Mouse (Mus musculus): ENCODE results near the gene Elavl3.

Elavl3 gene

DNA sequence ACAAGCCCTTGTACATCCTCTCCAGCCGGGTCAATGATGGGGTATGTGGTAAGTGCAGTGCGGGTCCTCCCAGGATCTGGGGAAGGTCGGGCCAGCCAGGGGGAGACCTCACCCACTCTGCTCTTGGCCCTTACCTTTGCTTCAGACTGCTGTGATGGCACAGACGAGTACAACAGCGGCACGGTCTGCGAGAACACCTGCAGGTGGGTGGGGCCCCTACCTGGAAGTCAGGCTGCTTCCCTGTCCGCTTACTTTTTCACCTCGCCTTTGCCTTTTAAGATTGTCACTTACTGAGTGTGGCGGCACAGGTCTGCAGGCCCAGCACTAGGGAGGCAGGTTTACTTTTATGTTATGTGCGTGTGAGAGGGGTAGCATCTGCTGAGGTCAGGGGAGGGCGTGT lies 47.3 kb downstream of the Elavl3 start:
- DNase-seq (ENCODE audit: low read depth, low spot score), result no peak

DNA sequence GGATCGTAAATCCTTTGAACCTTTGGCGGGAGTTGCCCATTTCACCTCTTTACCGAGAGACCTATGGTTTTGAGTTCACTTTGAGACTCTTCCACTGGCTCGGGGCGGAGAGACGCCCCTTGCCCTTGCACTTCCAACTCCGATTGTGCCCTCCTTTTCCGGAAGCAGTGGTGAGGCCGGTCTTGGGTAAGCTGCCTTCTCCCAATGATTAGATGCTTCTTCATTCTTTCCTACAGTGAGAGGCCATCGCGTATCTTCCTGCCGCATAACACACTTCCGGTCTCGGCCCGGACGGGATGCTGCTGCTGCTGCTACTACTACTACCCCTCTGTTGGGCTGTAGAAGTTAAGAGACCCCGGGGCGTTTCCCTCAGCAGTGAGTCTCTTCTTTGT lies 48.7 kb downstream of the Elavl3 start:
- peak; percentile 66 for DNase-seq (ENCODE audit: low read depth, low spot score)

DNA sequence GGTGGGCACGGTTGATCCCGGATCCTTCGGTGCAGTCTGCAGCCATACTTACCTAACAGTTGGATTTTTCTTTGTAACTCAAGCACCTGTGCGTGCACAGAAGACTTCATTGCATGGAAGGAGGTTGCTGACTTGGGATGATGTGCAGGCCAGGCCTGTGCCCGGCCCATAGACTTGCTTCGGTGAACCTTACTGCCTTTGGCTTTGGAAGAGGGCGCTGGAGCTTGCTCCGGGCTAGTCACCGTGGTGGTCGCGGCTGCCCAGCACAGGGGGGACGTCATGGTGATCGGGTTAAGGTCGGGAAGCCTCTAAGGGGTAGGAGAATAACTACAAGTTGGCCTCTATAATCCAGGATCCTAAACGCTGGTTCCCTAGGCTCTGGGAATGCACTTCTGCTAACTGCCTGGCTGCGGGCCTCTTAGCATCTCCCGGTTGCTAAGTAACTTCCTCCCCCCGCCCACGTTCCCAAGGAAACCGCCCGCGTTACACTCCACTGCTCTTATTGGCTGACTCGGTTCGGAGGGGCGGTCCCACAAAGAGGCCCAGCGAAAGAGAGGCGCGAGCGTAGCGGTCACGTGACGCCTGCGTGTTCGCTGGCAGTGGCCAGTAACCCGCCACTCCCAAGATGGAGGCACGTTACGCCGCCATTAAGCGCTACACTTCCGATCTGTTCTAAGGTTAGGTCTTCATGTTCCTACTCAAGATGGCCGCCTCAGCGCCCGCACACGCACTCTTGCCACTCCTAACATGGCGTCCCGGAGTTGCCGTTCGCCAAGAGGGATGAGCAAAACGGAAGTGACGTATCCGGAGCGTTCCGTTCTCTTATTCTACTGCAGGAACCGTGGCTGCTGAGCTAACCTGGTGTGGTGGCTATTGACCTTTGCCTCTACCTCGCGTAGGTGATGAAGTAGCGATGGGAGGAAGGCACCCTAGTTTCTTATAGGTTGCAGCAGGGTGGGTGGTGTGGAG lies 49.3 kb downstream of the Elavl3 start, which contains the start of the genes Ccdc151 and Prkcsh:
Gene Ccdc151 (minus strand): TSS at position 441 of the 969 bp plus-strand sequence.
Gene Prkcsh (plus strand): TSS at position 613 of the 969 bp plus-strand sequence.
- DNase-seq (ENCODE audit: low read depth, low spot score), result peak; percentile 100

DNA sequence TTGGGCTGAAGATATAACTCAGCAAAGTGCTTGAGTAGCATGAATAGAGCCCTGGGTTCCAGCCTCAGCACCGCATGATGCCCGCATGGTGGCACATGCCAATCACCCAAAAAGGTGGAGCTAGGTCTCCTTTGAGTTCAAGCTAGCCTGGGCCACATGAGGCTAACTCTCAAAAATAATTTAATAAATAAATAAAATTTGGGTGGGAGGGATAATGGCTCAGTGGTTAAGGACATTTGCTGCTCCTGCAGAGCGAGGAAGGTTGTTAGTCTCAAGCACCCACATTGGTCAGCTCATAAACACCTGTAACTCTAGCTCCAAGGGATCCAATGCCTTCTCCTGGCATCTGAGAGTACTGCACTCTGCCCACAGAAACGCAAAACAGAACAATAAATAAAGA lies 50.2 kb downstream of the Elavl3 start:
- DNase-seq (ENCODE audit: low read depth, low spot score), result no peak

DNA sequence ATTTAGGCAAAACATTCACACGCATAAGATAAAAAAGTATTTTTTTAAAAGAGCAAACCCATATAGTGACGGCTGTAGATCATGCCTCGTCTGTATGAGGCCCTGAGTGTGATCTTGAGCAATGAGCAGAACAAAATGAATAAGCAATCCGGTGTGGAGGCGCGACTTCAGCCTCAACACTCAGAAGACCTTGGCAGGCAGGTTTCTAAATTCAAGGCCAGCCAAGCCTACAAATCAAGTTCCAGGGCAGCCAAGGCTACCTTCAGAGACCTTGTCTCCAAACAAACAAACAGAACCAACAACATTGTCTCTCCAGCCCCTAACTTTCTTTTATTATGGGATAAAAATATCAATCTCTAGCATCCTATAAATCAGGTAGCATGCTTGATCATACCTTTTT lies 51.5 kb downstream of the Elavl3 start:
- DNase-seq (ENCODE audit: low read depth, low spot score), result no peak

DNA sequence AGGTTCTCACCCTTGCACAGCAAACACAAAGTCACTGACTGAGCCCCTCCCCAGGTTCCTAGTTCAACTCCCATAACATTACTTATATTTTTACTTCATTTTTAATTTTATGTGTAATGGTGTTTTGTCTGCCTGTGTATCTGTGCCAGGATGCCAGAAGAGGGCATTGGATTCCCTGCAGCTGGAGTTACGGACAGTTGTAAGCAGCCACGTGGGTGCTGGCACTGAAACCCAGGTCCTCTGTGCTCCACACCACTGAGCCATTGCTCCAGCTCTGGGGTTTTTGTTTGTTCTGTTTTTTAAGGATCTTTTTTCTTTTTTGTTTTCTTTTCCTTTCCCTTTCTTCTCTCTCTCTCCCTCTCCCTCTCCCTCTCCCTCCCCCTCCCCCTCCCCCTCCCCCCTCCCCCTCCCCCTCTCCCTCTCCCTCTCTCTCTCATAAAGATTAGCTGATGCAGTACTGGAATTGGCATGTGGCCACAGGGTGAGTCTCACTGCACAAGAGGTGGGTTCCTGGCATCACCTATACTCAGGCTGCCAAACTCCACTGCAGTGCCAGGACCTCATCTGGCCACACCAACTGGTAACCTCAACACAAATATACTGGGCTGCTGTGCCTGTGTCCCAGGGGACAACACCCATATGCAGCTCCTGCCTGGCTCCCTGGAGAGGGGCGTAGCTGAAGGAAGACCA lies 55.5 kb downstream of the Elavl3 start:
- no peak for DNase-seq (ENCODE audit: low read depth, low spot score)

DNA sequence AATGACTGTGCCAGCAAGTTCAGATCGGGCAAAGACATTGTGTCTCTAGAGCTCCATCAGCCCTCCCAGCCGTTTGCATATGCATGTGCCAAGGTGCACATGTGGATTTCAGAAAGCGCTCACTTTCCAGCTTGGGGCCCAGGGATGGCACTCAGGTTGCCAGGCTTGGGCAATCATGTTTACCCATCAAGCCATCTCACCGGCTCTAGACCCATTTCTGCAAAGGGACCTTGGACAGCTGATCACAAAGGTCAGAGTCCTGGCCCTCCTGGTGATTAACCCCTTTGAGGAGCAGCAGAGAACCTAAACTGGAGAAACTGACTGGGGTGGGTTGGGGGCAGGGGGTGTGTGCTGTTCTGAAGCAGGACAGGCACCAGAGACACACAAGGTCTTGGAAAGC lies 59.6 kb downstream of the Elavl3 start:
- DNase-seq (ENCODE audit: low read depth, low spot score), result no peak

DNA sequence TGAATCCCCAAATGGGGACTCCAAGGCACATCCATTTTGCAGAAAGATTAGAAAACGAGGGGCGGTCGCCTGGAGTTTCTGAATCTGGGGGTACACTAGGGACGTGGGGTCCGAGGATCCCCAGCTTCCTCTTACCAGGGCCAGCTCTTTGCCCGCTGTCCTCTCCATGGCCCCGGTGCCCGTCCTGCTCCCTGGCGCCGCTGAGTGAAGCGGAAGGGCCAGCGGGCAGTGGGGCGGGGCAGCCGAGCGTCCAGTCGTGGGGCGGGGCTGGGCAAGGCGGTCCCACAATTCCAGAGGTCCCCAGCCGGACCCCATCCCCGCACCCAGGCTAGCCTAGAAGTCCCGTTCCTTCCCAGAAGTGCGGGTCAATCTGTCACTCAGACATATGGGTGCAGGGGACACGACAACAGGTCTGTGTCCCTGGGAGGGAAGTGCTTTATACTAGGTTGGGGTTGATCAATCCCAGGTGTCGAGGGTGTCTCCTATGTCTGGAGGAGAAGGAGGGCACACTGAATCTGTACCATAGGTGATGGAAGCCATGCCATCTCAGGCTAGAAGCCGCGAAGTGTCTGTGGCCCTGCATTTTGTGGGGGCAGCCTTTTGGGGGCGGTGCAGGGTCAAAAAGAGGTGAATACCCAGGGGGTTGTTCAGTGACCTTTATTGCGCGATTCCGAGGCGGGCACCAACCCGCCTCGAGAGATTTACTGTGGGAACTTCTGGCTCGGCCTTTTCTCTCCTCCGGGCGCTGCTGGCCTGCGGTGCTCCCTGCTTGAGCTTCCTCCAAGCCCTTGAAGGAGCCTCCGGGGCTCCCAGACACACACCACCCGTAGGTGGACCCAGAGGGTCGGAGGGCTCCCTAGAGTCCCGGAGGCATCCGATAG lies 62.4 kb downstream of the Elavl3 start, which contains the start of gene Rgl3:
Gene Rgl3 (minus strand): TSS at position 217 of the 881 bp plus-strand sequence.
- no peak for DNase-seq (ENCODE audit: low read depth, low spot score)

DNA sequence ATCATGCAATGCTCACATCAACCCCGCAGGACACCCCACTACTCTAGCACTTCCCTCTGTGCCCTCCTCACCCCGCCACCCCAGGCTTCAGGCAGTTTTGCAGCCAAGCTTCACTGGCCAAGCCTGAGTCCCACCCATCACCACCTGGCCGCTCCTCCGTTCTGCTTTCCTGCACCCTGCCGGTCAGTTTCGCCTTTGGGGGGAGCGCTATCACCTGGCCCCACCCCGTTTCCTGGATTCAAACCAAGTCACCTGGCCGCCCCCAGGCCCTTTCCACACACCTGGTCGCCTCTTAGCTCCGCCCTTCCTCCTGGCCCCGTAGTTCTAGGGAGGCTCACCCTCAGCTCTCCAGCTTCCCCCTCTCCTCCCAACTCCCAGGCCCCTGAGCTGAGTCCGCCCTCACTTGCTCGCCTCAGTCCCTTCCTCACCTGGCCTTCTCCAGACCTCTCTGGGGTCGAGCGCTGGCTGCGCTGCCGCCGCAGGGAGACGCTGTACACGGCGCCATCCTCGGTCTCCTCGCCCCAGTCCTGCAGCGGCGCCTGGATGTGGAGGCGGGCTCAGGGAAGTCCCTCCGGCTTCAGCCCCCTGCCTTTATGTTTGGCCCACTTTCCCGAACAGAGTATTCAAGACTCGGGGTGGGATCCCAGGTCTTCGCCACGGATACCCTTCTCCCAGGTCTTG lies 63.3 kb downstream of the Elavl3 start:
- DNase-seq (ENCODE audit: low read depth, low spot score), result peak; percentile 51

DNA sequence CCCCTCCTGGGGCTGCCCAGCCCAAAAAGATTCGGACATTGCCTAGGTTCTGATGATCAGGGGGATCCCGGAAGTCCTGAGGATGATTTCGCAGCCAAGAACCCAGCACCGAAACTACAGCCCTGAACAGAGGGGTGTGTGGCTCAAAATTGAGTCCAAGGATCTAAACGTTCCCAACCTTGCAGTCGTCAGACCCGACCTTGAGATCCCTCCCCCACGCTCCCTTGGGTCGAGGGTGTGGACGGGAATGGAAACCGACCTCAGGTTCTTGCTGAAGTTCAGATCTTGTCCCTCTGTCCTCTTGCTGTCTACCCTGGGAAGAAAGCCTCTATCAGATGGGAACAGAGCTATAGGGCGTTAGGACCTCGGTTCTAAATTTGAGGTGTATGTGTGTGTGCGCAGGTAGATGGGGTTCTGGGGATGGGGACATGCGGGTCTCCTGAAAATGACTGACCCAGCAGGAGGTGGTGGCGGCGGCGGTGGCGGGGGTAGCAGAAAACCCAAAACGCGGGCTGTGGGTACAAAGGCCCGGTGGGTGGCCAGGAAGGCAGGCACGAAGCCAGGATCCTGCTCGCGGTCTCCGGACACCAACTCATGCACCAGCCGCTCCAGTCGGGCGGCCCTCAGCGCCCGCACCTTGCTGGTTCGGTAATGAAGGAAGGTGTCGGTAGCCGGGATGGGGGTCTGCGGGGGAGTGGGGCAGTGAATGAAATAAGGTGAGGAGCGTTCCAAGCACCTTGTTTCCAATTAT lies 64.1 kb downstream of the Elavl3 start:
- DNase-seq (ENCODE audit: low read depth, low spot score), result no peak

DNA sequence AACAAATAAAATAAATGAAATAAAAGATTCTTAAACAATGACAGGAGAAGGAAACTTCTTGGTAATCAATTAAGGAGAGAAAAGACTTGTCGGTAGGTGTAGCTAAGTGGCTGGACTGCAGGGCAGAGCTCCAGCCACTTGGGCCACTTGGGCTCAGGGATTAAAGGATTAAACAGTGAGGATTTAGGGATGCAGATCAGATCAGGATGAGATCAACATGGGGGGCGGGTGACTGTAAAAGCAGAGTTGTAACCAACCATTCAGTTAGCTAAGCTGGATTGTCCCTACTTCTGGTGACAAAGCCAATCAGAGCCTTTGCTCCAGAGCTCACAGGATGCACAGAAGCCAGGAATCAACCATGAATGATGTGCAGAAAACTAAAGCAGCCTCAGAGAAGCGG lies 67.9 kb downstream of the Elavl3 start:
- no peak for DNase-seq (ENCODE audit: low read depth, low spot score)

DNA sequence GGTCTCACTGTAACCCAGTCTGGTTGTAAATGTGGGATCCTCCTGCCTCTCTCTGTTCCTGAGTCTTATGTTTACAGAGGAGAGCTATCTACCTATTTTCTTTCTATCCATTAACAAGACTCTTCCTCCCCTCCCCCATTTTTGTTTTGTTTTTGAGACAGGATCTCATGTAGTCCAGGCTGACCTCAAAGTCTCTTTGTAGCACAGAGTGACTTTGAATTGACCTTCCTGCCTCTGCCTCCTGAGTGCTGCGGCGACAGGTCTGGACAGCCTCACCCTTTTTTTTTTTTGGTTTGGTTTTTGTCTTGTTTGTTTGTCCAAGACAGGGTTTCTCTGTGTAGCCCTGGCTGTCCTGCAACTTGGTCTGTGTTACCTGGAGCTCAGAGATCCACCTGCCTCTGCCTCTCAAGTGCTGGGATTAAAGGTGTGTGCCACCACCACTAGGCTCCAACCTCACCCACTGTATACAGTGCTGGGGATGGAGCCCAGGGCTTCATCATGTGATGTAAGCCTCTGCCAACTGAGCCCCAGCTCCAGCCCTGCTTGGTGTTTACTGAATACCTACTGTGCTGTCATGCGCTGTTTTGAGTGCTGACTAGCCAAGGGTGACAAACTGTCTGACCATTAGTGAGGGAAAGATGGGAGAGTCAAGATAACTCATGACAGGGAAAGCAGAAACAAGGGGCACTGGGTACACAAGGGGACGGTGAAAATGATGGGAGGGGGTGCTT lies 73.3 kb downstream of the Elavl3 start:
- peak; percentile 58 for DNase-seq (ENCODE audit: low read depth, low spot score)

DNA sequence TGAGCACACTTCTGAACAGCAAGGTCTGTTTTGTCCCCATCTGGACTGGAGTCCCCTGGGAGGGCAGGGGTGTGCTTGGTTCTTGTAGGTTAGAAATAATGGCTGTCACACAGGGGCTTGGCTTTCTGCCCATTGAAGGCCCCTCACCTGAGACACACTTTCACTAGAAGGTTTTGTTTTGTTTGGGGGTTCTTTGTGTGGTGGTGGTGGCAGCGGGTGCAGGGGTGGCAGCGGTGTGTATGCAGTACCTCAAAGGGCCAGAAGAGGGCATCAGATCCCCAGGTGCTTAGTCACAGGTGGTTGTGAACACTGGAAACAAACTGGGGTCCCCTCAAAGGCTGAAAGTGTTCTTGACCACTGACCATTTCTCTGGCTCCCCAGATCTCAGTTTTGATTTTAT lies 73.9 kb downstream of the Elavl3 start:
- peak; percentile 57 for DNase-seq (ENCODE audit: low read depth, low spot score)

DNA sequence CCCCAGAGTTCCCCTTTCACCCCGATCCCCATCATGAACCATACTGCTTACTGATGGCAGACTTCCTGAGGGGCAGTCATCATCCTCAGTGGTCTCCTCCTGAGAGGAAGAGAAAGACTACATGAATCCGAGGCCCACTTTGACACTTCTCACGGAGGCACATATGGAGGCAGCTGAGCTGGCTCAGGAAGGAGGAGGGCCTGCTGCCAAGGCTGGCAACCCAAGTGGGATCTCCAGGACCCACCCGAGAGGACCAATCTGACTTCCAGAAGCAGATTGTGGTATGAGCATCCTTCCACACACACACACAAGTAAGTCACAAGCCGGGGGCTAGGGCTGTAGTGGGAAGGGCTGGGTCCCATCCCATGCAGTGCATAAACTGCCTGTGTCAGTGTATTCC lies 74.5 kb downstream of the Elavl3 start:
- DNase-seq (ENCODE audit: low read depth, low spot score), result no peak

DNA sequence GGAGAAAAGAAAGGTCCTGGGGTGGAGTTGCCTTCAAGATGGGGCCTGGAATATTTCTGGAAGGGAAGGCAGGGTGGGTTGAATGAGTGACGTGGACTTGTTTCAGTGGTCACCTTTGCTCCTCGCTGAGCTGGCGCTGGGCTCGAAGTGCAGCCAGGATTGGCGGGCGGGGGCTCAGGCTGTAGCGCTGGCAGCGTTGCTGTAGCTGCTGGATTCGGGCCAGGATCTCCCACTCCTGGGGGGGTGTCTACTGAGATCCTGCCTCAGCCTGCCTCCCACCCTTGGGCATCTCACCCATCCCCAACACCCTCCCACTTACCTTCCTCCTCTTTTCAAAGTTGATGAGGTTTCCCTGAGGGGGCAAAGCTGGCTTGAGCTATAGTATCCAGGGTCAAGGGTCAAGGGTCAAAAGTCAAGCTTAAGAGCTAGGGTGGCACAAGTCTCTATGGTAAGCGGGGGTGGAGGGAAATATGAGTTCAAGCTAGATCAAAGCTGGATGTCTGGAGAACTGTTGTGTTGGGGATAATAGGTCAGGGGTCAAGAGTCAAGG lies 75.1 kb downstream of the Elavl3 start:
- DNase-seq (ENCODE audit: low read depth, low spot score), result no peak

DNA sequence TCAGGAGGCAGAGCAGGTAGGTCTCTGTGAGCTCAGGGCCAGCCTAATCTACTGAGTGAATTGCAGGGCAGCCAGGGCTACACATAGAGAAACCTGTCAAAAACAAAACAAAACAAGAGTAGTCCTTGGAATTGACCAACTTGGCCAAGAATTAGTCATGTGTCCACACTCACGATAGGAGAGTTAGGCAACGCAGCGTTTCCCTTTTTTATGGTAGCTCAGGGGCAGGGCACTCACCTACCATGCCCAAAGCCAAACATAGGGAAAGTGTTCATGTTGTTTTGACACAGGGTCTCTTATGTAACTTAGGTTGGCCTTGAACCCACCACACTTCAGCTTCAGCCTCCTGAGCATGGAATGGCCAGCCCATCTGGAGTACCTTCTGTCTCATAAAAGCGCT lies 82.5 kb downstream of the Elavl3 start:
- DNase-seq (ENCODE audit: low read depth, low spot score), result no peak

DNA sequence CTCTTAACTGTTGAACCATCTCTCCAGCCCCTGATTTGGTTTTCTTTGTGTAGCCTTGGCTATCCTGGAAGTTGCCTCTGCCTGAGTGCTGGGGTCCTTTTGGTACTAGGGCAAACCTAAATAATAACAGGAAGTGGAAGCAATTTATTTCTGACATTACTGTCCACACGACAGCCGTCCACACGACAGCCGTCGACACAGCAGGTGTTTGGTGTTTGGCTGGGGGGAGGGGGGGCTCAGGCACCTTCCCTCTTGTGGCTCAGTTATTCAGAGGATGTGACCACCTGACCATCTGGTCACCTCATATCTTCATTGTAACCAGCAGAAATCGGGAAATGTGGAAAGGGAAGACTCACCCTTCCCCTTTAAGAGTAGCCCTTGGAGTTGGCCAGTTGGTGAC lies 82.9 kb downstream of the Elavl3 start:
- DNase-seq (ENCODE audit: low read depth, low spot score), result no peak
